In genomic region chr3:138060429-138060828, GRCm38 (mm10) we compare ENCODE assay signal across 31 mouse cellular contexts. TPM values are rescaled to one million over a fixed set of nuclear protein-coding genes. Genes with fewer than 3 reads are reported as not detected.
DNase-seq lines count a peak whose midpoint lies in the region; ATAC-seq and TF ChIP-seq lines count a peak whose summit lies in the region.
"Had no signal": no experiment of that assay in that cellular context is flagged by ENCODE, and none has a peak within 500 bp of the region (broad histone marks: within the 10 kb centered on the region; RNA-seq: fewer than 3 reads in every experiment).

No protein-coding gene starts in this region.

- H3K9me3 ChIP-seq in liver, embryonic 11.5 days (ENCODE audit: control insufficient read depth, low read length) = no peaks in the 10 kb centered on the region
- H3K9me3 ChIP-seq in liver, embryonic 12.5 days (replicated peaks) = no peaks in the 10 kb centered on the region
- H3K9me3 ChIP-seq in heart, embryonic 15.5 days (replicated peaks) = no peaks in the 10 kb centered on the region
- no peaks in the 10 kb centered on the region for H3K9me3 ChIP-seq in midbrain, embryonic 15.5 days
- H3K9me3 ChIP-seq: embryonic facial prominence, embryonic 12.5 days; forebrain, embryonic 12.5 days; hindbrain, embryonic 12.5 days; kidney, embryonic 15.5 days; limb, embryonic 15.5 days; neural tube, embryonic 15.5 days had no signal

- WGBS in liver, embryonic 11.5 days = 61% methylated on average over 7 of the region's 7 CpGs
- 38% methylated on average over 7 of the region's 7 CpGs for WGBS in liver, embryonic 12.5 days (ENCODE audit: insufficient replicate concordance)
- 55% methylated on average over 7 of the region's 7 CpGs for WGBS in heart, embryonic 15.5 days
- 89% methylated on average over 7 of the region's 7 CpGs for WGBS in midbrain, embryonic 15.5 days

- no peak overlapping the region for H3K4me2 ChIP-seq in liver, embryonic 11.5 days
- no peak overlapping the region for H3K4me2 ChIP-seq in liver, embryonic 12.5 days
- no peak overlapping the region; the same call in 1 of the 2 replicates for H3K4me2 ChIP-seq in heart, embryonic 15.5 days
- no peak overlapping the region for H3K4me2 ChIP-seq in midbrain, embryonic 15.5 days
- H3K4me2 ChIP-seq: embryonic facial prominence, embryonic 12.5 days; forebrain, embryonic 12.5 days; hindbrain, embryonic 12.5 days; kidney, embryonic 15.5 days; limb, embryonic 15.5 days; neural tube, embryonic 15.5 days had no signal

- peak; percentile 34 for ATAC-seq in liver, embryonic 11.5 days (replicated peaks; ENCODE audit: low FRiP score)
- no peak for ATAC-seq in liver, embryonic 12.5 days
- peak; percentile 47; the same call in 1 of the 2 replicates for ATAC-seq in heart, embryonic 15.5 days (replicated peaks; ENCODE audit: insufficient number of reproducible peaks, insufficient read depth, low FRiP score, low read depth)
- peak; percentile 80 for ATAC-seq in megakaryocyte-erythroid progenitor cell, adult 5-6 weeks (replicated peaks; ENCODE audit: low FRiP score, low TSS enrichment, poor library complexity, severe bottlenecking)
- no peak for ATAC-seq in midbrain, embryonic 15.5 days (replicated peaks)
- ATAC-seq: CD4-positive, CD25-positive, alpha-beta regulatory T cell, adult 4 months; liver, postnatal 0 days; lung, postnatal 0 days had no signal

- no peak for DNase-seq in gastrocnemius, adult 2 months
- DNase-seq in gastrocnemius, postnatal 14 days = no peak
- no peak for DNase-seq in liver, embryonic 11.5 days (ENCODE audit: low spot score)
- DNase-seq in left cerebral cortex, adult 18-20 months (ENCODE audit: low spot score in 2 of 2) = no peak
- DNase-seq: adrenal gland, adult 2 months; cerebellum, adult 11 months; cerebellum, adult 9-11 months; kidney, adult 11 months; kidney, postnatal 4 days; left cerebral cortex, postnatal 4 days; liver, postnatal 0 days; right cerebral cortex, adult 18-20 months; thymus, adult 18-20 months; thymus, postnatal 36 days had no signal

- H3K4me1 ChIP-seq in liver, embryonic 11.5 days (replicated peaks; ENCODE audit: control insufficient read depth, insufficient read depth, low read length) = no peaks in the 10 kb centered on the region; the same call in 1 of the 2 replicates
- no peaks in the 10 kb centered on the region for H3K4me1 ChIP-seq in liver, embryonic 12.5 days
- peaks cover 46% of the 10 kb centered on the region for H3K4me1 ChIP-seq in heart, embryonic 15.5 days (replicated peaks)
- peaks cover 5% of the 10 kb centered on the region; the same call in 1 of the 2 replicates for H3K4me1 ChIP-seq in midbrain, embryonic 15.5 days

- intact Hi-C loops in gastrocnemius, adult 2 months (cut with DNase I) = no loop called here
- intact Hi-C loops in gastrocnemius, postnatal 14 days (cut with DNase I; ENCODE audit: low total_unique reads) = no loop called here

- H3K27me3 ChIP-seq in liver, embryonic 11.5 days (replicated peaks; ENCODE audit: control insufficient read depth, insufficient read depth, low read length) = no peaks in the 10 kb centered on the region
- H3K27me3 ChIP-seq in liver, embryonic 12.5 days (replicated peaks) = peaks cover 5% of the 10 kb centered on the region; the same call in 1 of the 2 replicates
- H3K27me3 ChIP-seq in heart, embryonic 15.5 days = no peaks in the 10 kb centered on the region
- H3K27me3 ChIP-seq in midbrain, embryonic 15.5 days (replicated peaks) = no peaks in the 10 kb centered on the region
- H3K27me3 ChIP-seq: embryonic facial prominence, embryonic 12.5 days; forebrain, embryonic 12.5 days; hindbrain, embryonic 12.5 days; kidney, embryonic 15.5 days; limb, embryonic 15.5 days; neural tube, embryonic 15.5 days; Patski had no signal

- H3K27ac ChIP-seq in gastrocnemius, adult 2 months = peak overlapping the region; percentile 79
- H3K27ac ChIP-seq in liver, embryonic 11.5 days (ENCODE audit: low read depth, low read length) = no peak overlapping the region
- H3K27ac ChIP-seq in liver, embryonic 12.5 days = no peak overlapping the region
- H3K27ac ChIP-seq in heart, embryonic 15.5 days = peak overlapping the region; percentile 61
- no peak overlapping the region for H3K27ac ChIP-seq in midbrain, embryonic 15.5 days
- H3K27ac ChIP-seq: embryonic facial prominence, embryonic 12.5 days; forebrain, embryonic 12.5 days; hindbrain, embryonic 12.5 days; kidney, embryonic 15.5 days; left cerebral cortex, adult 2 months; limb, embryonic 15.5 days; neural tube, embryonic 15.5 days had no signal

- no peak overlapping the region for H3K9ac ChIP-seq in liver, embryonic 11.5 days (ENCODE audit: low read depth, low read length)
- no peak overlapping the region for H3K9ac ChIP-seq in liver, embryonic 12.5 days
- H3K9ac ChIP-seq in heart, embryonic 15.5 days = no peak overlapping the region
- no peak overlapping the region for H3K9ac ChIP-seq in midbrain, embryonic 15.5 days
- H3K9ac ChIP-seq: embryonic facial prominence, embryonic 12.5 days; forebrain, embryonic 12.5 days; hindbrain, embryonic 12.5 days; kidney, embryonic 15.5 days; limb, embryonic 15.5 days; liver, postnatal 0 days; neural tube, embryonic 15.5 days had no signal

- no peak for TF ChIP-seq CTCF in gastrocnemius, adult 2 months (IDR thresholded peaks at IDR 0.05)

- no peak overlapping the region for H3K4me3 ChIP-seq in gastrocnemius, adult 2 months
- H3K4me3 ChIP-seq in liver, embryonic 11.5 days (ENCODE audit: low read depth, low read length) = no peak overlapping the region
- no peak overlapping the region for H3K4me3 ChIP-seq in liver, embryonic 12.5 days
- no peak overlapping the region for H3K4me3 ChIP-seq in heart, embryonic 15.5 days
- H3K4me3 ChIP-seq in midbrain, embryonic 15.5 days = no peak overlapping the region
- H3K4me3 ChIP-seq: embryonic facial prominence, embryonic 12.5 days; erythroblast, embryonic 14.5 days; forebrain, embryonic 12.5 days; hindbrain, embryonic 12.5 days; kidney, embryonic 15.5 days; left cerebral cortex, adult 2 months; limb, embryonic 15.5 days; neural tube, embryonic 15.5 days had no signal

- H3K36me3 ChIP-seq in liver, embryonic 11.5 days (ENCODE audit: control insufficient read depth, insufficient read depth, low read length) = no peaks in the 10 kb centered on the region
- no peaks in the 10 kb centered on the region for H3K36me3 ChIP-seq in liver, embryonic 12.5 days
- H3K36me3 ChIP-seq in heart, embryonic 15.5 days = no peaks in the 10 kb centered on the region
- H3K36me3 ChIP-seq in midbrain, embryonic 15.5 days (replicated peaks) = no peaks in the 10 kb centered on the region
- H3K36me3 ChIP-seq: embryonic facial prominence, embryonic 12.5 days; forebrain, embryonic 12.5 days; hindbrain, embryonic 12.5 days; kidney, embryonic 15.5 days; limb, embryonic 15.5 days; neural tube, embryonic 15.5 days had no signal

RNA-seq across cellular contexts. Expression of gene 1110002E22Rik, which starts 4.4 kb away (rescaled TPM):
- total RNA-seq in gastrocnemius, adult 2 months (2021) = 100 to 1,000 TPM; 120 to 128 TPM
- total RNA-seq in gastrocnemius, postnatal 14 days (2021) = 100 to 1,000 TPM; 105 to 170 TPM
- polyA plus RNA-seq in liver, embryonic 11.5 days (2014; fragmentation: Nextera tagmentation; extraction: Ambion mirVana) = 0.05 and 0.09 TPM in 2 replicates
- polyA plus RNA-seq in liver, embryonic 12.5 days (2016; fragmentation: Nextera tagmentation; extraction: Ambion mirVana) = 0.04 TPM in 2 replicates
- polyA plus RNA-seq in heart, embryonic 15.5 days (2015; fragmentation: Nextera tagmentation; extraction: Ambion mirVana) = 13.8 and 16.0 TPM in 2 replicates
- not detected in 2 replicates for total RNA-seq in megakaryocyte-erythroid progenitor cell, adult 5-6 weeks (2014; fragmentation: Nextera tagmentation)
- total RNA-seq in megakaryocyte-erythroid progenitor cell, adult 5-6 weeks (2017) = not detected in 2 replicates
- polyA plus RNA-seq in midbrain, embryonic 15.5 days (2015; fragmentation: Nextera tagmentation; extraction: Ambion mirVana) = 0.09 and 0.26 TPM in 2 replicates
- total RNA-seq in left cerebral cortex, adult 18-20 months (2021) = 1 to 10 TPM; 2.2 to 3.9 TPM
- total RNA-seq: granulocyte monocyte progenitor cell, adult 5-6 weeks had no signal
- polyA plus RNA-seq: CD4-positive, CD25-positive, alpha-beta regulatory T cell, adult 4 months; erythroblast, embryonic 14.5 days had no signal

RNA-seq across cellular contexts. Expression of gene Gm5105, which starts 6.8 kb away (rescaled TPM):
- total RNA-seq in gastrocnemius, adult 2 months (2021) = 1 to 10 TPM; 1.3 to 1.8 TPM
- 1 to 10 TPM; 1.4 to 1.6 TPM for total RNA-seq in gastrocnemius, postnatal 14 days (2021)
- polyA plus RNA-seq in liver, embryonic 11.5 days (2014; fragmentation: Nextera tagmentation; extraction: Ambion mirVana) = not detected in 2 replicates
- polyA plus RNA-seq in liver, embryonic 12.5 days (2016; fragmentation: Nextera tagmentation; extraction: Ambion mirVana) = 0.10 TPM in 1 of 2 replicates, not detected in the other
- 0.47 and 0.58 TPM in 2 replicates for polyA plus RNA-seq in heart, embryonic 15.5 days (2015; fragmentation: Nextera tagmentation; extraction: Ambion mirVana)
- not detected in 2 replicates for total RNA-seq in megakaryocyte-erythroid progenitor cell, adult 5-6 weeks (2014; fragmentation: Nextera tagmentation)
- not detected in 2 replicates for total RNA-seq in megakaryocyte-erythroid progenitor cell, adult 5-6 weeks (2017)
- polyA plus RNA-seq in midbrain, embryonic 15.5 days (2015; fragmentation: Nextera tagmentation; extraction: Ambion mirVana) = 0.11 and 0.12 TPM in 2 replicates
- under 1 TPM in 1 of 2 experiments, not detected in 1; 0.21 TPM for total RNA-seq in left cerebral cortex, adult 18-20 months (2021)
- total RNA-seq: adrenal gland, adult 2 months; granulocyte monocyte progenitor cell, adult 5-6 weeks; left cerebral cortex, postnatal 4 days; midbrain, postnatal 0 days had no signal
- polyA plus RNA-seq: adrenal gland, adult 2 months; CD4-positive, CD25-positive, alpha-beta regulatory T cell, adult 4 months; embryonic facial prominence, embryonic 12.5 days; erythroblast, embryonic 14.5 days; forebrain, embryonic 12.5 days; hindbrain, embryonic 12.5 days; kidney, embryonic 15.5 days; liver, postnatal 0 days had no signal

Comparison
In these comparisons a context has a peak if more than half of its experiments do, and no peak if none do; other contexts are left out.
1. ATAC-seq: peak in liver, embryonic 11.5 days (single experiment), heart, embryonic 15.5 days (single experiment) and megakaryocyte-erythroid progenitor cell, adult 5-6 weeks (single experiment); none in liver, embryonic 12.5 days (single experiment) and midbrain, embryonic 15.5 days (single experiment).
2. H3K27ac ChIP-seq: peak in gastrocnemius, adult 2 months (single experiment) and heart, embryonic 15.5 days (single experiment); none in liver, embryonic 11.5 days (single experiment), liver, embryonic 12.5 days (single experiment) and midbrain, embryonic 15.5 days (single experiment).
3. RNA of gene 1110002E22Rik, which starts 4.4 kb away (total RNA-seq): 105 to 170 TPM in gastrocnemius, postnatal 14 days and 120 to 128 TPM in gastrocnemius, adult 2 months; 2.2 to 3.9 TPM in left cerebral cortex, adult 18-20 months and not detected in megakaryocyte-erythroid progenitor cell, adult 5-6 weeks; every median in the first group is over 10 times any median in the second.